Mouse (Mus musculus) C2C12 (cell line): Measurements from ENCODE around the gene Fndc1.

ENCODE experiments used
- CTCF ChIP-seq: IDR thresholded peaks from one replicate; pipeline ENCODE4 v1.5.1; 2011; ENCODE audit not compliant: control insufficient read depth, insufficient read depth, insufficient read length
- FOSL1 ChIP-seq: IDR thresholded peaks from one replicate; pipeline ENCODE4 v1.8.0; 2011; ENCODE audit warnings: mild to moderate bottlenecking, low read length; ENCODE audit not compliant: poor library complexity, insufficient read depth, severe bottlenecking
- USF1 ChIP-seq: IDR thresholded peaks from one replicate; pipeline ENCODE4 v1.6.1; 2011; ENCODE audit warnings: low read depth, mild to moderate bottlenecking, control low read depth, moderate library complexity

- TF ChIP-seq CTCF (no peak), FOSL1 (no peak), USF1 (no peak)
Observed at GRCm38 (mm10) chr17:7875941-7876461, 48.9 kb upstream of the Fndc1 start.
